Mouse (Mus musculus) heart, adult 11 months (tissue): ENCODE measurements around the gene Zbtb17.

Experiments
- DNase-seq: peaks from one replicate; pipeline ENCODE4 v3.0.0; 2022

Gene Zbtb17

GRCm38 (mm10) chr4:141426796-141427745, 17.4 kb upstream of the Zbtb17 start:
- DNase-seq, result peak; percentile 93

- DNase-seq, result no peak
Measured at GRCm38 (mm10) chr4:141427921-141428320, 16.5 kb upstream of the Zbtb17 start.

DNA sequence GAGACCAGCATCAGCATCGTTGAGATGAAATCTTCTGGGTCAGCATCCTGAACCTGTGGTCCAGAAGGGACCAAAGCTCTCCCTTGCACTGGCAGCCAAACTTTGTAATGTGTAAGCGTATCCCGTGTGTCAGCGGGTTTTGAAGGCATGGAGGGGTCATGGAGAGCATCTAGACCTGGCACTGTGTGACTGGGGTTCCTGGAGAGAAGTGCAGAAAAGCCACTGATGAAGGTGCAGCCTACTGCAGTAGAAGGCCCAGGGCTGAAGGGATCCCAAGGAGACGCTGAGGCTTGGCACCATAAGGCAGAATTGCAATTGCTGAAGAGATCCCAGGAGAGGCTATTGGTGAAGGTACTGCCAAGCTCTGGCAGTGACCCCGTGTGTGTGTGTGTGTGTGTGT, 15.1 kb upstream of the Zbtb17 start:
- peak; percentile 90 for DNase-seq

GRCm38 (mm10) chr4:141429847-141430246, 14.6 kb upstream of the Zbtb17 start:
- no peak for DNase-seq

GRCm38 (mm10) chr4:141430997-141431396, 13.5 kb upstream of the Zbtb17 start:
- DNase-seq, result peak; percentile 94

DNA sequence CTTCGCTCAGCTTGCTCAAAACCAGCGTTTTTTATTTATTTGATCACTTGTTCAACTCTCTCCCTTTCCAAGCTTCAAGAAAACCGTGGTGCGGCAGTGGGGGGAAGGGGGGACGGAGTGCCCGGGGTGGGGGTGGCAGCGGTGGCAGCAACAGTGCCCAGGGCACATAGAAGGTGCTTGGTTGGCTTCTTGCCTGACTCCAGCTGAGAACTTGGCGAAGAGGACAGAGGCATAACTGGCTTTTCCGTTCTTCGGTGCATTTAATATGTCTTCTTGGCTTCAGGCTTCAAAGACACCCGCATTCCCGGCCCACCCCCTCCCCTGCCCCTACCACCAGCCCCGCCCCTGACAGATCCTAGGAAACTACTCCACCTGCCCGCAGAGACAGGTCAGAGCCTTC, 11.8 kb upstream of the Zbtb17 start:
- DNase-seq, result no peak

DNA sequence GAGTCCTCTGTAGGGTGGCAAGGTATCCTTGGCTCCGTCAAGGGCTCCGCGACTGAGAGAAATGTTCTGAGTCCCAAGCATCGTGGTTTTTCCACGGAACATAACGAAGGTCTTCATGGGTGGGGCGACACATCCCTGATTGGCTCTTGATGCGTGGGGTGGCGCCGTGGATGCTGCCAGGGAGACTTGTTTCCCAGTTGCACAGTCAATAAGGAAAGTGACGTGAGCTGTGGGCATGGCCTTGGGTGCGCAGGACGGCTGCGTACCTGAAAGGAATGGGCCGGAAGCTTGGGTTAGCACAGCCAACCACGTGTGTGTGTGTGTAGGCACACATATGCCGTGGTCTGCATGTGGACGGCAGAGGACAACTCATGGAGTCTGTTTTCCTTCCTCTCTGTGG, 11.3 kb upstream of the Zbtb17 start:
- no peak for DNase-seq

- DNase-seq, result peak; percentile 95
Measured at GRCm38 (mm10) chr4:141435974-141436373, 8.5 kb upstream of the Zbtb17 start, which contains the start of gene Srarp. Srarp (minus strand) TSS chr4:141436105.

GRCm38 (mm10) chr4:141439083-141439803, 5.2 kb upstream of the Zbtb17 start:
- peak; percentile 97 for DNase-seq

GRCm38 (mm10) chr4:141440877-141441276, 3.6 kb upstream of the Zbtb17 start:
- DNase-seq, result peak; percentile 90

GRCm38 (mm10) chr4:141443641-141444429, 619 bp upstream of the Zbtb17 start:
- DNase-seq, result peak; percentile 86

DNA sequence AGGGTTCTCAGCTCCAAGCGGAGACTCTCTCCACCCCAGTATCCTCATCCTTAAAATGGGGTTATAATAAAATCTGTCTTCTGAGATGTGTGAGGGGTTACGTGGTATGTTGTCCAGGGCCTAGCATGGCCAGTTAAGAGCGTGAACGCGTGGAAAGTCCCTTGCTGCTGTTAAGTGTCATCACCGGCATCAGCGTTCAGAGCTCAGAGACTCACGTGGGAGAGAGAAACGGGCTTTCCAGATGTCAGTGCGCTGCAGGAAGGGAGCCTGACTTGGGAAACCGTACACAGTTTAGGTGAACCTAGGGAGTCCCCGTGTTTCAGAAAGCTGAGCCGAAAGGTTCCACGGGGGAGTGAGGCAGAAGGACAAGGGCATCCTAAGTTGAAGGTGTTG, 870 bp downstream of the Zbtb17 start:
- DNase-seq, result peak; percentile 89

DNA sequence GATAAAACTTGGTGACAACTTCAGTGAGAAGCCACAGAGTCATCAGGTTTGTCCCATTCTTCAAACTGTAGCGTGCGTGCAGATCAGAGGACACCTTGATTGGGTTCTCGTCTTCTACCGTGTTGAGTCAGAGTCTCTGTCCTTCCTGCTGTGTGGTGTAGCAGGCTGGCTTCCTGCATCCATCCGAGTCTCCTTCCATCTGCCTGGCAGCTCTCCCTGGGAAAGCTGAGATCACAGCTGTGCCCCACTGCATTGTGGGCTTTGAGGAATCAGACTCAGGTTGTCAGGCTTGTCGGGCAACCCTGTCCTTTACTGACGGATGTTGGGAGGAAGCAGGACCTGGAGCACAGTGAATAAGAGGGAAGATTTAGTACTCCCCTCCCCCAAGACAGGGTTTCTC, 1.8 kb downstream of the Zbtb17 start:
- no peak for DNase-seq

DNA sequence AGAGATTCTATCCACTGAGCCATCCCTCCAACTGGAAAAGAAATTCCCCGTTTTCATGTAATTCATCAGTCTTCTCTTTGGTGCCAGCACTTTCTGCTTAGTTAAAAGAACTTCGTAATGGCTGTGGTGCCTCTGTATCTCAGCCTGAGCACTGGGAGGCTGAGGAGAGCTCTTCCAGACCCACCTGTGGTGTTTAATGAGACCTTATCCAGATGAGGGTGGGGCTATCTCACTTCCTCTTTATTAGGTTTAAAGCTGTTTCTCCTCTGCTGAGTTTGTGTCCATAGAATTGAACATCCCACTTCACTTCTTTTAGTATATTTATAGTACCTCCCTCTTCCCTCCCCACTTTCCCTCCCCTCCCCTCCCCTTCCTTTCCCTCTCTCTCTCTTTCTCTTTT, 6.8 kb downstream of the Zbtb17 start:
- peak; percentile 88 for DNase-seq

DNA sequence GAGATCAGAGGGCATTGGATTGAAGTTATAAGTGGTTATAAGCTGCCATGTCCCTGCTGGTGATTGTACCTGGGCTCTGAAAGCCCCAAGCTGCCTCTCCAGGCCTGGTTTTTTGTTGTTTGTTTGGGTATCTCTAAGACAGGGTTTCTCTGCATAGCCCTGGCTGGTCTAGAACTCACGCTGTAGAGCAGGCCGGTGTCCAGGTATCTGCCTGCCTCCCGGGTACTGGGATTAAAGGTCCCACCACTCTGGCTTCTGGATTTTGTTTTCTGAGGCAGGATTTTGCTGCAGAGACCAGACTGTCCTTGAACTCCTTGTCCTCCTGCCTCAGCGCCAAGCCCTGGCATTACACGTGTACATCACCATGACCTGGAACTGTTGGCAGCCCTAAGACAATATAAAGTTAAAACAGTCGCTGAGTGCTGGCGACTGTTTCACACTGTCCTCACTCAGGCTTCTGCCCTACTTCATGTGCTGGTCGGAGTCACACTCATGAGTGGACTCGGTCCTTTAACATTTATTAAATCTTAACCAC, 7.5 kb downstream of the Zbtb17 start:
- DNase-seq, result peak; percentile 90

- peak; percentile 90 for DNase-seq
Measured at GRCm38 (mm10) chr4:141454581-141455350, 10.3 kb downstream of the Zbtb17 start.

DNA sequence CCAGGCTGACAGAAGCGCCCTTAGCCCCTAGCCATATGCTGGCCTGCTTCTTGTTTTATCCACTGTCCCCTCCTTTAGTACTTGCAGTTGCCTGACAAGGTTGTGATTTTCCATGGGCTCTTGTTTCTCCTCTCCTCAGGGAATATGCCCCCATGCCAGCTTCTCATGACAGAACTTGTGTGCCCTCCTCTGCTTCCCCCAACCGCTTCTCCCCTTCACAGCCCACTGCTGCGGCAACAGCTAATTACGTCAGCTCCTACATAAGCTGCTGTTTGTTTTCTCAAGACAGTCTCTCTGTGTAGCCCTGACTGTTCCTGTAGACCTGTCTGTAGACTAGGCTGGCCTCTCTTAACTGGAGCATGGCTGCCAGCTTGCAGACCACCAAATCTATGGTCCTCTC, 11.1 kb downstream of the Zbtb17 start:
- DNase-seq, result no peak

DNA sequence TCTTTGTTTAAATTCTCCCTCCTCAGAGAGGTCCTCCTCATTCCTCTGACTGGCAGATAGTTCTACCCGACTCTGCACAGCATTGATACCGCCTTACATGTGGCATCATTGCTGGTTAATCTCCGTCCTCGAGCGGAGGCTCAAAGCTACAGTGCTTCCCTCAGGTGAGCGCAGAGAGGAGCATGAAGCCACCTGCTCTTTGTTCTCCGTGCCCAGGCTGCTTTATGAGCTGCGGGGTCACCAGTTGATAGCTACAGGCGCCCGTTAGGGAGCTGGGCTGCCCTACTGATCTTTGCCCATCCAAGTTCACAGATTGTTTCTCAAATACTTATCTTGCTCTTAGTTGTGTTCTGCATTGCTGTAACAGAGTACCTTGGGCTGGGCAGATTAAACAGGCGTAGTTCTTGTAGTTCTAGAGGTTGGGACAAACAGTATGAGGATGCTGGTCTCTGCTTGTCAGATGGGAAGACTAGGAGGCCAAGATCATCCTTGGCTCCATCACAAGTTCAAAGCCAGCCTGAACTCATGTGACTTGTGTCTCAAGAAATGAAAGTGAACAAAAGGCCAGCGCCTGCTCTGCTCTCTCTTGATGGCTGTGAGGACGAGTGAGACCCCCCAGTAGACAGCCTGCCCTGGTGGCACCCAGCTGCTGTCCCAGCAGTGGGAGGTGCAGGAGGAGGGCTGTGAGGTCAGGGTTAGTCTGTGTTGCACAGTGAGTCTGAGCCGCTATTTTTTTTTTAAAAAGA, 11.9 kb downstream of the Zbtb17 start:
- peak; percentile 76 for DNase-seq

DNA sequence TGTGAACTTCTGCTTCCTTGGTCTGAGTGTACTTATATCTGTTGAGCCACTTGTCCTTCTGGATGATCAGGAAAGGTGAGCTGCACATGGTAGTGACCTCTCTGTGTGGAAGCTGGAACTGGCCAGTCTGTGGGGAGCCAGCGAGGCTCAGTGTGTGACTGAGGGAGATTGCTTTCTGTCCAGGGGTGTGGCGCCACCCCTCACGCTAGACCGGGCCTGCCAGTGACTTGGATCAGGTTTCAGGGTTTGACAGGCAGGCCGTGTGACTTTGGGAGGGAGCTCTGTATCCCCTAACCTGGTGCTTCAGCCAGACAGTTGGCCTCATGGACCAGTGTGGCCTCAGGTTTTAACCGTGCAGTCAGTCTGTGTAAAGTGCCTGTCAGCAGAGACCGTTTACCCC, 13.8 kb downstream of the Zbtb17 start:
- peak; percentile 97 for DNase-seq

DNA sequence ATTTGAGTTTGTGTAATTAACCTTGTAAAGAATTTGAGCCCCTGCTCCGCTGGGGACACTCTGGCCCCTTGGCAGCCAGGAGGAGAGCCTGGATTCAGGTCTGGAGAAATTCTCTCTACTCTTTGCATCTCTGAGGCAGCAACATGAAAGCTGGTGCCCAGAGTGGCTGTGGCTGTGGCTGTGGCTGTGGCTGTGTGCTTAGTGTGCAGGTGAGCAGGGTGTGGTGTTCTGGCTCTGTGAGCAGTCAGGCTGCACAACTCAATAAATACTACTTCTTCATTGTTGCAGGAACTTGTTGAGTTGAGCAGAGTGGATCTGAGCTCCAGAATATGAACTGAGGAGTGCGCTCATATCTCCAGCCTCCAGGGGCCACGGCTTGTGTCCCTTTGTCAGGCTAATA, 14.4 kb downstream of the Zbtb17 start:
- no peak for DNase-seq

GRCm38 (mm10) chr4:141459766-141460165, 15.3 kb downstream of the Zbtb17 start:
- peak; percentile 86 for DNase-seq
